32 mouse cellular contexts compared by ENCODE assay signal in the genomic region with DNA sequence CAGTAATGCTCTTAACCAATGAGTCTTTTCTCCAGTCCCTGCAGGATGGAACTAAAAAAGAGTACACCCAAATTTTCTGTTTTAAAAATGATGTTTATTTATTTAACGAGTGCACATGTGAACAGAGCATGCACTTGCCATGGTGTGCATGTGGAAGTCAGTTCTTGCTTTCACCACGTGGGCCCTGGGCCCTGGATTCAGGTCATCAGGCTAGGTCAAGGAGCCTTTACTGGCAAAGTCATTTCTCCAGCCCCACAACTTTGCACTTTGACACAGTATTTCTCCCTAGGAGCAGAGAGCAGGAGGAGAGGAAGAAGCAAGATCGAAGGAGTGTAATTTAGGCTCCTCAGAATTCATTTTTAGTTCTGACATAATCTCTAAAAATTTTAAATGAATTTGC. TPM values are rescaled to one million over a fixed set of nuclear protein-coding genes. Genes with fewer than 3 reads are reported as not detected.
DNase-seq lines count a peak whose midpoint lies in the region; ATAC-seq and TF ChIP-seq lines count a peak whose summit lies in the region.
"Had no signal": no experiment of that assay in that cellular context is flagged by ENCODE, and none has a peak within 500 bp of the region (broad histone marks: within the 10 kb centered on the region; RNA-seq: fewer than 3 reads in every experiment).

No protein-coding gene starts in this region.

- no peak for ATAC-seq in kidney, embryonic 15.5 days (replicated peaks; ENCODE audit: low FRiP score)
- ATAC-seq in kidney, embryonic 14.5 days (ENCODE audit: low FRiP score, low TSS enrichment), result no peak
- 0 out of 2 replicates have a peak, but pooled peaks have one; percentile 34 for ATAC-seq in kidney, postnatal 0 days (replicated peaks; ENCODE audit: low FRiP score, low read depth)
- no peak for ATAC-seq in liver, embryonic 11.5 days (replicated peaks; ENCODE audit: low FRiP score)
- ATAC-seq: activated CD4-positive, CD25-positive, alpha-beta regulatory T cell, adult 4 months; CD4-positive, CD25-positive, alpha-beta regulatory T cell, adult 4 months; forebrain, embryonic 14.5 days; Patski had no signal

- no peak overlapping the region for H3K9ac ChIP-seq in kidney, embryonic 15.5 days
- H3K9ac ChIP-seq in kidney, embryonic 14.5 days (ENCODE audit: low read depth, low read length), result no peak overlapping the region
- H3K9ac ChIP-seq in kidney, postnatal 0 days (ENCODE audit: low read depth, low read length), result no peak overlapping the region
- no peak overlapping the region for H3K9ac ChIP-seq in liver, adult 2 months (ENCODE audit: low read depth, low read length)
- no peak overlapping the region for H3K9ac ChIP-seq in liver, embryonic 11.5 days (ENCODE audit: low read depth, low read length)
- H3K9ac ChIP-seq: embryonic facial prominence, embryonic 13.5 days; embryonic facial prominence, embryonic 15.5 days; forebrain, embryonic 12.5 days had no signal

- H3K9me3 ChIP-seq in kidney, embryonic 15.5 days (replicated peaks), result no peaks in the 10 kb centered on the region
- H3K9me3 ChIP-seq in kidney, embryonic 14.5 days (ENCODE audit: control insufficient read depth, low read length), result no peaks in the 10 kb centered on the region
- no peaks in the 10 kb centered on the region for H3K9me3 ChIP-seq in kidney, postnatal 0 days (replicated peaks; ENCODE audit: low read length)
- H3K9me3 ChIP-seq in liver, embryonic 11.5 days (ENCODE audit: control insufficient read depth, low read length), result no peaks in the 10 kb centered on the region
- H3K9me3 ChIP-seq: embryonic facial prominence, embryonic 13.5 days; embryonic facial prominence, embryonic 15.5 days; forebrain, embryonic 10.5 days; forebrain, embryonic 12.5 days; G1E had no signal

- no peak overlapping the region for H3K27ac ChIP-seq in kidney, embryonic 15.5 days
- H3K27ac ChIP-seq in kidney, adult 2 months (ENCODE audit: insufficient read depth, low read depth, low read length), result no peak overlapping the region; the same call in 1 of the 2 replicates
- H3K27ac ChIP-seq in kidney, embryonic 14.5 days (ENCODE audit: low read depth, low read length), result no peak overlapping the region
- no peak overlapping the region for H3K27ac ChIP-seq in kidney, postnatal 0 days
- no peak overlapping the region for H3K27ac ChIP-seq in liver, adult 2 months (replicated peaks; ENCODE audit: insufficient read depth, low read depth, low read length)
- H3K27ac ChIP-seq in liver, embryonic 11.5 days (ENCODE audit: low read depth, low read length), result no peak overlapping the region
- H3K27ac ChIP-seq: embryonic facial prominence, embryonic 13.5 days; embryonic facial prominence, embryonic 15.5 days; forebrain, embryonic 10.5 days; forebrain, embryonic 12.5 days had no signal

- no peak for TF ChIP-seq CTCF in kidney, adult 2 months (conservative IDR thresholded peaks at IDR 0.05; ENCODE audit: insufficient read depth, insufficient read length, low read depth, low read length)
- no peak for TF ChIP-seq CTCF in kidney, postnatal 0 days (IDR thresholded peaks at IDR 0.05; ENCODE audit: low read depth)
- TF ChIP-seq CTCF in liver, adult 2 months (IDR thresholded peaks at IDR 0.05; ENCODE audit: low read depth, low read length), result no peak

- TF ChIP-seq POLR2A in kidney, adult 2 months (IDR thresholded peaks at IDR 0.05; ENCODE audit: low read depth, low read length), result no peak
- TF ChIP-seq POLR2A in liver, adult 2 months (IDR thresholded peaks at IDR 0.05; ENCODE audit: extremely low read depth, insufficient read depth, low read length), result no peak

- H3K4me1 ChIP-seq in kidney, embryonic 15.5 days, result no peaks in the 10 kb centered on the region
- H3K4me1 ChIP-seq in kidney, adult 2 months (ENCODE audit: control insufficient read depth, insufficient read depth, low read length), result peaks cover 7% of the 10 kb centered on the region; the same call in 1 of the 2 replicates
- H3K4me1 ChIP-seq in kidney, embryonic 14.5 days (ENCODE audit: control insufficient read depth, insufficient read depth, low read length), result no peaks in the 10 kb centered on the region
- H3K4me1 ChIP-seq in kidney, postnatal 0 days (replicated peaks; ENCODE audit: insufficient read depth, low read length), result no peaks in the 10 kb centered on the region
- no peaks in the 10 kb centered on the region for H3K4me1 ChIP-seq in liver, adult 2 months (ENCODE audit: control insufficient read depth, insufficient read depth, low read length)
- H3K4me1 ChIP-seq in liver, embryonic 11.5 days (replicated peaks; ENCODE audit: control insufficient read depth, insufficient read depth, low read length), result no peaks in the 10 kb centered on the region
- H3K4me1 ChIP-seq: embryonic facial prominence, embryonic 13.5 days; embryonic facial prominence, embryonic 15.5 days; forebrain, embryonic 10.5 days; forebrain, embryonic 12.5 days had no signal

- DNase-seq in kidney, adult 11 months, result peak; percentile 42
- DNase-seq in kidney, adult 2 months, result peak; percentile 52
- DNase-seq in kidney, postnatal 0 days (ENCODE audit: low spot score), result no peak
- no peak for DNase-seq in kidney, postnatal 10 days
- DNase-seq in liver, adult 2 months (ENCODE audit: extremely low read depth, low read depth, low spot score), result peak; percentile 46
- no peak for DNase-seq in liver, embryonic 11.5 days (ENCODE audit: low spot score)
- DNase-seq: adrenal gland, adult 8-10 months; adrenal gland, postnatal 14 days; B cell, adult 2 months; cerebellum, adult 11 months; cerebellum, adult 18-20 months; cerebellum, adult 8-10 months; cerebellum, adult 9-11 months; cerebellum, postnatal 14 days; cerebellum, postnatal 36 days had no signal

- WGBS in kidney, embryonic 15.5 days, result 83% methylated on average over 3 of the region's 3 CpGs
- WGBS in kidney, adult 2 months, result 60% methylated on average over 3 of the region's 3 CpGs
- 71% methylated on average over 3 of the region's 3 CpGs for WGBS in kidney, embryonic 14.5 days
- 78% methylated on average over 3 of the region's 3 CpGs for WGBS in kidney, postnatal 0 days
- WGBS in liver, adult 2 months, result 65% methylated on average over 3 of the region's 3 CpGs
- WGBS in liver, embryonic 11.5 days, result 77% methylated on average over 3 of the region's 3 CpGs

- no peak overlapping the region for H3K4me2 ChIP-seq in kidney, embryonic 15.5 days
- H3K4me2 ChIP-seq in kidney, embryonic 14.5 days (replicated peaks; ENCODE audit: low read depth, low read length), result no peak overlapping the region
- no peak overlapping the region for H3K4me2 ChIP-seq in kidney, postnatal 0 days (ENCODE audit: low read length)
- H3K4me2 ChIP-seq in liver, embryonic 11.5 days, result no peak overlapping the region
- H3K4me2 ChIP-seq: embryonic facial prominence, embryonic 13.5 days; embryonic facial prominence, embryonic 15.5 days; forebrain, embryonic 12.5 days had no signal

- H3K27me3 ChIP-seq in kidney, embryonic 15.5 days, result no peaks in the 10 kb centered on the region
- no peaks in the 10 kb centered on the region for H3K27me3 ChIP-seq in kidney, adult 2 months (replicated peaks; ENCODE audit: control insufficient read depth, insufficient read depth, low read length)
- H3K27me3 ChIP-seq in kidney, embryonic 14.5 days (ENCODE audit: control insufficient read depth, insufficient read depth, low read length), result no peaks in the 10 kb centered on the region
- no peaks in the 10 kb centered on the region for H3K27me3 ChIP-seq in kidney, postnatal 0 days (ENCODE audit: insufficient read depth, low read length)
- no peaks in the 10 kb centered on the region for H3K27me3 ChIP-seq in liver, adult 2 months (ENCODE audit: control insufficient read depth, insufficient read depth, low read length)
- no peaks in the 10 kb centered on the region for H3K27me3 ChIP-seq in liver, embryonic 11.5 days (replicated peaks; ENCODE audit: control insufficient read depth, insufficient read depth, low read length)
- H3K27me3 ChIP-seq: CH12.LX; embryonic facial prominence, embryonic 13.5 days; embryonic facial prominence, embryonic 15.5 days; forebrain, embryonic 12.5 days; Patski had no signal

- H3K79me2 ChIP-seq in liver, adult 2 months (ENCODE audit: control insufficient read depth, insufficient read depth, low read length), result no peaks in the 10 kb centered on the region

- no peak overlapping the region for H3K4me3 ChIP-seq in kidney, embryonic 15.5 days (replicated peaks)
- no peak overlapping the region for H3K4me3 ChIP-seq in kidney, adult 2 months (ENCODE audit: insufficient read depth, low read depth, low read length)
- no peak overlapping the region for H3K4me3 ChIP-seq in kidney, embryonic 14.5 days (ENCODE audit: low read length)
- H3K4me3 ChIP-seq in kidney, postnatal 0 days (replicated peaks; ENCODE audit: low read depth, low read length), result no peak overlapping the region
- no peak overlapping the region for H3K4me3 ChIP-seq in liver, adult 2 months (ENCODE audit: insufficient read depth, low read depth, low read length)
- H3K4me3 ChIP-seq in liver, embryonic 11.5 days (ENCODE audit: low read depth, low read length), result no peak overlapping the region
- H3K4me3 ChIP-seq: embryonic facial prominence, embryonic 13.5 days; embryonic facial prominence, embryonic 15.5 days; erythroblast, embryonic 14.5 days; forebrain, embryonic 10.5 days; forebrain, embryonic 12.5 days had no signal

- peaks cover 17% of the 10 kb centered on the region for H3K36me3 ChIP-seq in kidney, embryonic 15.5 days
- H3K36me3 ChIP-seq in kidney, adult 2 months (ENCODE audit: control insufficient read depth, insufficient read depth, low read length), result no peaks in the 10 kb centered on the region
- H3K36me3 ChIP-seq in kidney, embryonic 14.5 days (ENCODE audit: control insufficient read depth, insufficient read depth, low read length), result peaks cover 9% of the 10 kb centered on the region
- H3K36me3 ChIP-seq in kidney, postnatal 0 days (ENCODE audit: insufficient read depth, low read length), result 0 out of 2 replicates have a peak, but pooled peaks cover 3% of the 10 kb centered on the region
- H3K36me3 ChIP-seq in liver, adult 2 months (ENCODE audit: control insufficient read depth, insufficient read depth, low read length), result peaks cover 4% of the 10 kb centered on the region; the same call in 1 of the 2 replicates
- no peaks in the 10 kb centered on the region for H3K36me3 ChIP-seq in liver, embryonic 11.5 days (ENCODE audit: control insufficient read depth, insufficient read depth, low read length)

RNA-seq across cellular contexts. Expression of a gene that starts 23.4 kb away (rescaled TPM):
- polyA plus RNA-seq in kidney, embryonic 15.5 days (2015; fragmentation: Nextera tagmentation; extraction: Ambion mirVana), result 45.0 and 46.4 TPM in 2 replicates
- 46.0 and 54.1 TPM in 2 replicates for polyA plus RNA-seq in kidney, adult 2 months (2012; rRNA removed)
- 33.3 and 55.0 TPM in 2 replicates for polyA plus RNA-seq in kidney, embryonic 14.5 days (2014; fragmentation: Nextera tagmentation; extraction: Ambion mirVana)
- 34.4 and 34.9 TPM in 2 replicates for polyA plus RNA-seq in kidney, postnatal 0 days (2015; fragmentation: Nextera tagmentation; extraction: Ambion mirVana)
- 6.0 and 7.7 TPM in 2 replicates for total RNA-seq in liver, adult 2 months (2014; rRNA removed)
- 17.7 and 23.8 TPM in 2 replicates for polyA plus RNA-seq in liver, adult 2 months (2012; rRNA removed)
- 29.3 and 32.4 TPM in 2 replicates for polyA plus RNA-seq in liver, embryonic 11.5 days (2014; fragmentation: Nextera tagmentation; extraction: Ambion mirVana)

RNA-seq across cellular contexts. Expression of a gene that starts 23.7 kb away (rescaled TPM):
- polyA plus RNA-seq in kidney, embryonic 15.5 days (2015; fragmentation: Nextera tagmentation; extraction: Ambion mirVana), result not detected in 2 replicates
- polyA plus RNA-seq in kidney, adult 2 months (2012; rRNA removed), result not detected in 2 replicates
- not detected in 2 replicates for polyA plus RNA-seq in kidney, embryonic 14.5 days (2014; fragmentation: Nextera tagmentation; extraction: Ambion mirVana)
- not detected in 2 replicates for polyA plus RNA-seq in kidney, postnatal 0 days (2015; fragmentation: Nextera tagmentation; extraction: Ambion mirVana)
- not detected in 2 replicates for total RNA-seq in liver, adult 2 months (2014; rRNA removed)
- not detected in 2 replicates for polyA plus RNA-seq in liver, adult 2 months (2012; rRNA removed)
- polyA plus RNA-seq in liver, embryonic 11.5 days (2014; fragmentation: Nextera tagmentation; extraction: Ambion mirVana), result not detected in 2 replicates
- total RNA-seq: adrenal gland, adult 18-20 months; adrenal gland, adult 8-10 months; adrenal gland, postnatal 14 days; adrenal gland, postnatal 36 days; CH12.LX; common myeloid progenitor, adult 5-6 weeks; G1E had no signal
- polyA plus RNA-seq: activated CD4-positive, CD25-positive, alpha-beta regulatory T cell, adult 4 months; CD4-positive, CD25-positive, alpha-beta regulatory T cell, adult 4 months; embryonic facial prominence, embryonic 11.5 days; embryonic facial prominence, embryonic 13.5 days; embryonic facial prominence, embryonic 15.5 days; erythroblast, embryonic 14.5 days; forebrain, embryonic 10.5 days; forebrain, embryonic 12.5 days; forebrain, embryonic 14.5 days; G1E; Patski had no signal

RNA-seq across cellular contexts. Expression of a gene that starts 41.5 kb away (rescaled TPM):
- polyA plus RNA-seq in kidney, embryonic 15.5 days (2015; fragmentation: Nextera tagmentation; extraction: Ambion mirVana), result 92.7 and 94.5 TPM in 2 replicates
- polyA plus RNA-seq in kidney, adult 2 months (2012; rRNA removed), result 88.6 and 101 TPM in 2 replicates
- polyA plus RNA-seq in kidney, embryonic 14.5 days (2014; fragmentation: Nextera tagmentation; extraction: Ambion mirVana), result 73.8 and 119 TPM in 2 replicates
- 79.2 and 81.5 TPM in 2 replicates for polyA plus RNA-seq in kidney, postnatal 0 days (2015; fragmentation: Nextera tagmentation; extraction: Ambion mirVana)
- 50.2 and 52.9 TPM in 2 replicates for total RNA-seq in liver, adult 2 months (2014; rRNA removed)
- 40.4 and 42.3 TPM in 2 replicates for polyA plus RNA-seq in liver, adult 2 months (2012; rRNA removed)
- polyA plus RNA-seq in liver, embryonic 11.5 days (2014; fragmentation: Nextera tagmentation; extraction: Ambion mirVana), result 69.0 and 76.3 TPM in 2 replicates

Comparison
In these comparisons a context has a peak if more than half of its experiments do, and no peak if none do; other contexts are left out.
1. DNase-seq: peak in kidney, adult 11 months (single experiment), kidney, adult 2 months (single experiment) and liver, adult 2 months (single experiment); none in kidney, postnatal 0 days (single experiment), kidney, postnatal 10 days (single experiment) and liver, embryonic 11.5 days (single experiment).